Mouse (Mus musculus) hindbrain, embryonic 14.5 days (tissue): ENCODE results near the gene Cdc40. TPM values are rescaled to one million over a fixed set of nuclear protein-coding genes. Genes with fewer than 3 reads are reported as not detected.

Experiments used
- ATAC-seq: fragments of 200-750 bp; cut with Nextera tagmentation; 2 replicates; pipeline ENCODE4 v1.8.0; 2017; ENCODE audit warnings: moderate number of reproducible peaks, mild to moderate bottlenecking, moderate TSS enrichment, moderate library complexity; ENCODE audit not compliant: low FRiP score
- DNase-seq: peaks from one replicate; pipeline ENCODE4 v3.0.0-alpha.2; 2015; ENCODE audit warnings: low spot score
- H3K27ac ChIP-seq: fragments of 300-500 bp; sonication (generic); 2 replicates; pipeline ENCODE4 v1.5.1; 2014; ENCODE audit warnings: mild to moderate bottlenecking, moderate library complexity
- H3K27me3 ChIP-seq: fragments of 300-500 bp; sonication (generic); 2 replicates; pipeline ENCODE4 v1.6.1; 2014; ENCODE audit warnings: mild to moderate bottlenecking, low read length, mixed read lengths; ENCODE audit not compliant: control insufficient read depth, insufficient read depth
- H3K36me3 ChIP-seq: fragments of 300-500 bp; sonication (generic); replicated peaks from 2 replicates; pipeline ENCODE4 v1.6.1; 2014; ENCODE audit not compliant: control insufficient read depth, insufficient read depth
- H3K4me1 ChIP-seq: fragments of 300-500 bp; sonication (generic); replicated peaks from 2 replicates; pipeline ENCODE4 v1.6.1; 2014; ENCODE audit warnings: antibody characterized with exemption, low read length, mixed read lengths; ENCODE audit not compliant: control insufficient read depth, insufficient read depth
- H3K4me2 ChIP-seq: fragments of 300-500 bp; sonication (generic); replicated peaks from 2 replicates; pipeline ENCODE4 v1.6.1; 2014; ENCODE audit warnings: mild to moderate bottlenecking, moderate library complexity
- H3K4me3 ChIP-seq: fragments of 300-500 bp; sonication (generic); replicated peaks from 2 replicates; pipeline ENCODE4 v1.5.1; 2014; ENCODE audit warnings: mild to moderate bottlenecking, low read length
- H3K9ac ChIP-seq: fragments of 300-500 bp; sonication (generic); 2 replicates; pipeline ENCODE4 v1.6.1; 2014
- H3K9me3 ChIP-seq: fragments of 300-500 bp; sonication (generic); 2 replicates; pipeline ENCODE4 v1.6.1; 2016; ENCODE audit warnings: low read length; ENCODE audit not compliant: control insufficient read depth
- WGBS: fragments of 180-500 bp; shearing (Covaris S2); extraction: QIAGEN DNeasy Blood & Tissue Kit; methylation state at CpG from one replicate; pipeline ENCODE4 v1.1.7; 2014; 5-methylcytosine and 5-hydroxymethylcytosine counted together
- polyA plus RNA-seq: library from polyadenylated mRNA; unstranded; fragments of >200 nt; fragmentation: Nextera tagmentation; extraction: Ambion mirVana; gene quantifications from 2 replicates; pipeline ENCODE4 v1.2.1, GENCODE M21; 2014

Cdc40 gene
- 22.5 TPM in 2 replicates for polyA plus RNA-seq

DNA sequence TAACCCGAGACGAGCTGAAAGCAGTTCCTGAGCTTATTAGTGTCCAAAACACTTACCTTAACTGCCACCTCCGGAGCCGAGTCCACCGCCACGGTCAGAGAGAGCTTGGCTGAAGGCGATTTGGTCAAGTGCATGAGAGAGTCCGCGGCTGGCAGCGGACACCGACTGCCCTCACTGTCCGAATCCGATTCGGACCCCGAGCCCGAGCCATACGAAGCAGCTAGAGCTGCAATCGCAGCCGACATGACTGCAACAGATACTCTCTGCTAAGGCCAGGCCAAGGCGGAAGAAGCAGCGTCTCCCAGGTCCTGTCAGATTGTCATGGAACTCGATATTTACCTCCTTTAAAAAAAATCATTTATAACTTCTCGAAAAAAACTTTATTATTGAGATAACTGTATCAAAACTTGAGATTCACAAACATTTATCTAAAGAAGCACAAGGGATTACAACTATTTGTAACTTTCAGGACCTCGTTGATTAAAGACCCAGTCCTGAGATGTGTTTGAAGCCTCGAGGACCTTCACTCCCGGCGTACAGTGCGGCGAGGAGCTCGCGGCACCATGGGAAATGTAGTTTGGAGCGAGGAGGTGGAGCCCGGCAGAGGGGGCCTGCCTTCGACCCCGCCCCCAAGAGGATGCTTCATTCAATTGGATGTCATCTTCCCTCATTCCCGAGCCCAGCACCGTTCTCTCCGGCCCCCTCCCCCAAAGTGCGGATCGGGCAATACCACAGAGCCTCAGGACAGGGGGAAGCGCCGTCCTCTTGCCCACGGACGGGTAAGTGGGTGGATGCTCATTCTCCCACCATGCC lies at the start of gene Cdc40, which contains the start of gene Wasf1:
Gene Cdc40 (minus strand): TSS at position 481 of the 813 bp plus-strand sequence.
Gene Wasf1 (plus strand): TSS at position 645 of the 813 bp plus-strand sequence.
- peak; percentile 97 for ATAC-seq
- H3K9ac ChIP-seq: peak within 1 kb of the TSS; percentile 98
- peak within 1 kb of the TSS; percentile 98 for H3K4me3 ChIP-seq
- peaks cover 14% of the 10 kb centered on the region for H3K4me1 ChIP-seq
- no peaks in the 10 kb centered on the region for H3K9me3 ChIP-seq
- H3K27ac ChIP-seq: peak within 1 kb of the TSS; percentile 99
- H3K4me2 ChIP-seq: peak within 1 kb of the TSS; percentile 71
- under 1% methylated on average over 44 of the region's 44 CpGs for WGBS
- H3K36me3 ChIP-seq: peaks cover 5% of the 10 kb centered on the region; the same call in 1 of the 2 replicates
- DNase-seq: peak; percentile 95
- H3K27me3 ChIP-seq: no peaks in the 10 kb centered on the region

DNA sequence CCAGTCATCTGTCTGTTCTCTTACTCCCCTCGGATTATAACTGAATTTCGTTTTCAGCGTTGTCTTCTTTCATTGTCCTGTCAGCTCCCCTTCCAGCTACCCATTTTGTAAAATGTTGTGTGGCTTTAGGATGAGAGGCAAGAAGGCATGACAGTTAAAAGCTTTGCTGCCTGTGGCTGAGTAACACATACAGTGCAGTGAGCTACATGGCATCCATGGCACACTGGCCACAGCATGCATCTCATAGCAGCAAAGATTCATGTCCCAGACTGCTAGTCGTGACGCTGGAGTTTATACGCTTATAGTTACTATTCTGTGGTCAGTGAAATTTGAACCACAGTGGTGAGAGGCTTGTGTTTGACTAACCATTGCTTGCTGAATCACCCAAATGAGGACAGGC lies 36.4 kb upstream of the Cdc40 start:
- Histone ChIP-seq H3K4me1 (no peaks in the 10 kb centered on the region; the same call in 1 of the 2 replicates), H3K4me2 (no peak overlapping the region), H3K27me3 (no peaks in the 10 kb centered on the region), H3K9ac (no peak overlapping the region), H3K9me3 (no peaks in the 10 kb centered on the region), H3K36me3 (peaks cover 27% of the 10 kb centered on the region), H3K27ac (no peak overlapping the region), H3K4me3 (no peak overlapping the region)
- 79% methylated on average over 6 of the region's 6 CpGs for WGBS
- ATAC-seq (no peak), DNase-seq (no peak)

DNA sequence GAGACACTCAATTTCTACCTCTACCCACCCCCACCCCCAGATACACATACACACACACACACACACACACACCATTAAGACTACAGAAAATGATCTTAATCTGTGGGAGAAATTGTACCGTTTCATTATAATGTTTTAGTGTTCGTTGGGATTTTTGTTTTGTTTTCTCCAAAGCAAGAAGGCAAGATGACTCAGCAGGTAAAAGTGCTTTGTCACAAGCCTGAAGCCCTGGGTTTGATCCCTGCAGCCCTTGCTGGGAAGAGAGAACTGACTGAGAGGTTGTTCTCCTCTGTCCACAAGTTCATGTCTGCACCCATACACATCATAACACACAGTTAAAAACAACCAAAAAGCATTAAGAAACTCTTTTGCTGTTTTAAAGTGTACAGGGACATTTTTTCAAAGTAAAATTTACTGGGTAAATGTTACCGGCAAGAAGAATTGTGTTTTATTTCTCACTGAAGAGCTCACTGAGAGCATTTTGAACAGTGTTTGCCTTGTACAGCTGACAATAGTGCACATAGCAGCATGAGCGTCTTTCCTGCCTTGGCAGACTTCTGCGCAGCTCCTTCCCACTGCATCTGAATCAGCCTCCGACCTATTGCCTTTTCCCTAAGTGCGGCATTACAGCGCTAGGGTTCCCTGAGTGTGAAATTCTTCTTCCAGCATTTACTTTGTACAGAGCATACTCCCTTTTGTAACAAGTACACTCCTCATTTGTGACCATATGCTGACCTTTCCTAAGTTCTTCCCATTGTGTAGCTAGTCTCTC lies 35.7 kb upstream of the Cdc40 start:
- H3K36me3 ChIP-seq: peaks cover 21% of the 10 kb centered on the region
- ATAC-seq (no peak), DNase-seq (no peak)
- no peaks in the 10 kb centered on the region for H3K27me3 ChIP-seq
- no peak overlapping the region for H3K4me3 ChIP-seq
- no peak overlapping the region for H3K27ac ChIP-seq
- 82% methylated on average over 8 of the region's 8 CpGs for WGBS
- no peaks in the 10 kb centered on the region; the same call in 1 of the 2 replicates for H3K4me1 ChIP-seq
- no peak overlapping the region for H3K9ac ChIP-seq
- H3K4me2 ChIP-seq: no peak overlapping the region
- no peaks in the 10 kb centered on the region for H3K9me3 ChIP-seq

DNA sequence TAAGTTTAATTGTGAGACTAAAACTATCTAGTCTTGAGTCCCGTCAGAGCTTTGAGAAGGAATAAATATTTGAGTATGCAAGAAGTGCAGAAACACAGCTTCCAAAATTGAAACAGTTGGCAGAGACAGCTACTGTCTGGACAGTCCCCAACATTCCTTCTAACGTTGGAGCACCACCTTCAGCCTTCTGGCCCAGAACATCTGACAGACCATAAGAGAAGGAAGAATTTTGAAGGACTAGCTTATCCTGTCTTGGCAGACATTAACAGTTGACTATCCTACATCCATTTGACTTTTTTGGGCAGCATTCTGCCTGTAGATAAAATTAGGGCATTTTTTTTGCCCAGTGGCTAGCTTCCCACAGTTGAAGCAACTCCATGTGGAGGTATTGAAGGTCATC lies 32.1 kb upstream of the Cdc40 start:
- Histone ChIP-seq H3K27ac (no peak overlapping the region), H3K27me3 (no peaks in the 10 kb centered on the region), H3K36me3 (no peaks in the 10 kb centered on the region), H3K9ac (no peak overlapping the region), H3K9me3 (no peaks in the 10 kb centered on the region), H3K4me1 (peaks cover 3% of the 10 kb centered on the region; the same call in 1 of the 2 replicates), H3K4me2 (no peak overlapping the region), H3K4me3 (no peak overlapping the region)
- 81% methylated on average over 2 of the region's 2 CpGs for WGBS
- no peak for ATAC-seq
- DNase-seq: no peak

DNA sequence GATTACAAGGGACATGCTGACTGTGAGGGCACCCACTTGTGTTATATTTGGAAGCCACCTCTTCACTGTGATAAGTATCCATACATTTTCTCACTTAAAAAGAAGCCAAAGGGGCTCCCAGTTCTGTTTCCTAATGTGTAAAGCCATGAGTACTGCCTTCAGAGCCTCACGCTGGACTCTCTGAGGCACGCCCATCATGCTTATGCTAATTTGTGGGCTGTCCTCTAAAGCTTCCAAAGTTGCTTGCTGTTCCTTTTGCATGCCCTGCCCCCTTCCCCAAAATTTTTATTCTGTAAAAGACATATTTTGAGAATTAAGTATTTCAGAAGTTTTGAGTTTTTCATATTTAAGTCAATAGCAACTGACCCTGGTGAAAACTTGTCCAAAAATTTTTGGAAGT lies 27.7 kb upstream of the Cdc40 start:
- no peak overlapping the region for H3K4me3 ChIP-seq
- H3K4me1 ChIP-seq: peaks cover 8% of the 10 kb centered on the region; the same call in 1 of the 2 replicates
- no peak for DNase-seq
- WGBS: 43% methylated on average over 2 of the region's 2 CpGs
- H3K27ac ChIP-seq: no peak overlapping the region
- no peaks in the 10 kb centered on the region for H3K9me3 ChIP-seq
- H3K4me2 ChIP-seq: no peak overlapping the region
- no peak for ATAC-seq
- no peak overlapping the region for H3K9ac ChIP-seq
- no peaks in the 10 kb centered on the region for H3K36me3 ChIP-seq
- H3K27me3 ChIP-seq: no peaks in the 10 kb centered on the region

DNA sequence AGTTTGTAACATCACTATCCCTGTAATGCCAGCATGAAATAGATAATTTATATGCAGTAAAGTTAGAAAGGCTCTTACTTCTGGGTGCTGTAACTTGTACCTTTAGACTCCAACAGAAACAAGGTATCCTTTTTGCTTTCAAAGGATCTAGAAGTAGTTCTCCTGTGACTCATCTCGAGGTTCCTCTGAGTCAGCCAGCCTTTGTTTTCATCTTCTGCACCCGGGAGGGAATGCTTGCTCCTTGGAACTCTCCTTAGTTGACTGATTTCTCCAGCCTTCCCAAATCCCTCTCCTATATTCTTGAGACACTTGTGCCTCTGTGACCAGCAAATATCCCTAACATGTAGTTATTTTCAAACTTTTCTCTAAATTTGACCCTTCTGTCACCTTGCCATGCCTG lies 25.5 kb upstream of the Cdc40 start:
- ATAC-seq (no peak), DNase-seq (no peak)
- 32% methylated on average over 2 of the region's 2 CpGs for WGBS

DNA sequence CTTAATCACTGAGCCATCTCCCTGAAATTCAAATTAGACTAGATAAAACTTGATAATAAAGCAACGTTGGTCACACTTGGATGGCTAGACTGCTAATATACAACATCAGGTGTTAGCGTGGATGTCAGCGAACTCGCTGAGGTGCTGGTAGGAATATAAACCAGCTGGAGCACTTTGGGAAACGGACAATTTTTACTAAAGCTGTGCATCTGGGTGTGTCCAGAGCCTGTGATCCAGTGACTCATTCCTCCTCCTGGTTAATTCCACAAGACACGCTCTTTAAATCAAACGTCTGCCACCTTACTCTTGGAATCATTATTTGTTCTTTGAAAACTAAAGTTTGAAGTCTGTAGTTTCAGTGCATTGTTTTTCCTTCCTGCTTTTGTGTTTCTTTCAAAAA lies 23.7 kb upstream of the Cdc40 start:
- Histone ChIP-seq H3K4me3 (no peak overlapping the region), H3K4me2 (no peak overlapping the region), H3K27me3 (no peaks in the 10 kb centered on the region), H3K4me1 (peaks cover 8% of the 10 kb centered on the region; the same call in 1 of the 2 replicates), H3K9ac (no peak overlapping the region), H3K27ac (no peak overlapping the region), H3K36me3 (no peaks in the 10 kb centered on the region), H3K9me3 (no peaks in the 10 kb centered on the region)
- 71% methylated on average over 7 of the region's 7 CpGs for WGBS
- DNase-seq (no peak), ATAC-seq (no peak)

More for the DNA sequence above, 25.5 kb upstream of the Cdc40 start:
- H3K4me2 ChIP-seq: no peak overlapping the region
- no peaks in the 10 kb centered on the region for H3K36me3 ChIP-seq
- H3K4me3 ChIP-seq: no peak overlapping the region
- H3K27ac ChIP-seq: no peak overlapping the region
- no peak overlapping the region for H3K9ac ChIP-seq
- H3K27me3 ChIP-seq: no peaks in the 10 kb centered on the region
- peaks cover 8% of the 10 kb centered on the region; the same call in 1 of the 2 replicates for H3K4me1 ChIP-seq
- H3K9me3 ChIP-seq: no peaks in the 10 kb centered on the region

DNA sequence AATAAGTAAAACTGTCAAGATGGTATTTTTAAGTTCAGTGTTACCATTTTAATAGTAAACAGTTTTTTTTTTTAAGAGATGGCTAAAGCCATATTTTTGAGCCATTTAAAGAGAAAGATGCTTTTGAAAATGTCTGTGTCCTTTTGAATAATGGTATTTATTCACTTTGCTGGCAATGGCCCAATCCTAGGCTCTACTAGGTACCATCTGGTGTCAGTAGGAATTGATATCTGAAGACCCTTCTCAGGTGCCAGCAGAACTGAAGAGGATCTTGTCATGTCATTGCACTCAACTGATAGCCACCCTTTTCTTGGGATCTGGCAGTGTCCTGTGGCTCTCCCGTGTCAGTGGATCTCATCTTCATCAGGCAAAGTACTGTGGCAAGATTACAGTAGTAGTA lies 23.0 kb upstream of the Cdc40 start:
- Histone ChIP-seq H3K4me1 (peaks cover 8% of the 10 kb centered on the region; the same call in 1 of the 2 replicates), H3K27ac (no peak overlapping the region), H3K4me3 (no peak overlapping the region), H3K36me3 (no peaks in the 10 kb centered on the region), H3K4me2 (no peak overlapping the region), H3K27me3 (no peaks in the 10 kb centered on the region), H3K9me3 (no peaks in the 10 kb centered on the region), H3K9ac (no peak overlapping the region)
- DNase-seq: no peak
- no peak for ATAC-seq
- 85% methylated on average over 1 of the region's 1 CpGs for WGBS

DNA sequence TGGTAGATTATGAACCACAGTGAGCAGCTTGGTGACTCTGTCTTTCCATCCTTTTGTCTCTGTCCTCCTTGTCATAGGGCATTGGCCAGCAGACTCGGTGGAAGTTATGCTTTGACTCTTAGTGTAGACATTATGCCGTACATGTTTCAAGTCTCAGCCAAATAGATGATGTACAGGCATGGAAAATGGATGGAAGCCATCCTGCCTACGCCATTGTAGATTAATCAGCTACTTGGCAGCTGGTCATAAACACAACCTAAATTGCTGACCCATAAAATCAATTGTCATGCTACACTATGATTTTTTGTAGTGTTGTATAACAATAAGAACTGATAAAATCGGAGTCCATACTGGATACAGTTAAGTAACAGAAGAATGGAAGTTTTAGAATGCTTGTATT lies 18.7 kb upstream of the Cdc40 start:
- Histone ChIP-seq H3K9me3 (no peaks in the 10 kb centered on the region), H3K4me1 (peaks cover 9% of the 10 kb centered on the region), H3K27ac (no peak overlapping the region), H3K27me3 (no peaks in the 10 kb centered on the region), H3K4me2 (no peak overlapping the region), H3K4me3 (no peak overlapping the region), H3K9ac (no peak overlapping the region), H3K36me3 (no peaks in the 10 kb centered on the region)
- DNase-seq (no peak), ATAC-seq (no peak)
- 54% methylated on average over 4 of the region's 4 CpGs for WGBS
